Mouse (Mus musculus) E14TG2a.4 (cell line): ENCODE results near the gene Gm49395.

Experiments used
- H3K27me3 ChIP-seq: 2 replicates; pipeline ENCODE4 v1.6.1; 2014; ENCODE audit warnings: low read length, control low read depth; ENCODE audit not compliant: insufficient read depth
- H3K36me3 ChIP-seq: 2 replicates; pipeline ENCODE4 v1.6.1; 2014; ENCODE audit warnings: low read length, control low read depth; ENCODE audit not compliant: insufficient read depth
- H3K4me1 ChIP-seq: replicated peaks from 2 replicates; pipeline ENCODE4 v1.6.1; 2014; ENCODE audit warnings: low read depth, low read length, control low read depth
- H3K4me3 ChIP-seq: replicated peaks from 2 replicates; pipeline ENCODE4 v1.5.1; 2014; ENCODE audit warnings: mild to moderate bottlenecking, low read length
- H3K9me3 ChIP-seq: 2 replicates; pipeline ENCODE4 v1.6.1; 2014; ENCODE audit warnings: low read length, control low read depth
- CTCF ChIP-seq: conservative IDR thresholded peaks from 2 replicates; pipeline ENCODE4 v1.5.1; 2014; ENCODE audit warnings: low read length
- NANOG ChIP-seq: IDR thresholded peaks from 2 replicates; pipeline ENCODE4 v1.6.1; 2014; ENCODE audit warnings: borderline replicate concordance, low read length, mixed read lengths
- POU5F1 ChIP-seq: IDR thresholded peaks from 2 replicates; pipeline ENCODE4 v1.6.1; 2014; ENCODE audit warnings: low read length, borderline replicate concordance

Gm49395 gene

GRCm38 (mm10) chr13:115091511-115091910 is 10.2 kb downstream of the Gm49395 start:
- TF ChIP-seq POU5F1 (no peak), NANOG (no peak), CTCF (no peak)
- H3K9me3 ChIP-seq, result no peaks in the 10 kb centered on the region

DNA sequence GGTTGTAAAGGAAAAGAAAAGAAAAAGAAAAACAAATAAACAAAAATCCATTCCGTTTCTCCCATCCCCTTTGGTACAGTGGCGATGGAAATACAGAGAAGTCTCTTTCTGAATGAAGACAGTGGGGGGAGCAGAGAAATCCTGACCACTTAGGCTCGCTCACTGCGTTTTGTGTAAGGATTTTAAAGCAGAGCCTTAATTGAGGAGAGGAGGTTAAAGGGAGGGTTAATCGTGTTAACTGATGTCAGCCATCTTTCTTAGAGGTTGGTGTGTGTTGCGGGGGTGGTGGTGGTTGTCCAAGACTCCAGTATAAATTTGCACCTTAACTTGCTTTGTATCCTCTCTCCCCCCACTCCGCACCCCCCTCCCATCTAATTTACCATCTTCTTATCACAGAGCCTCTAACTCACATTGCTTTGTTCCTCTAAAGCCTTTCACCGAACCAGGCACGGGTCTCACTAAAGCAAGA is 10.7 kb downstream of the Gm49395 start:
- H3K4me1 ChIP-seq, result peaks cover 44% of the 10 kb centered on the region
- TF ChIP-seq NANOG (no peak), POU5F1 (no peak), CTCF (no peak)
- peak overlapping the region; percentile 81 for H3K4me3 ChIP-seq
- no peaks in the 10 kb centered on the region for H3K9me3 ChIP-seq
- peaks cover 7% of the 10 kb centered on the region; the same call in 1 of the 2 replicates for H3K27me3 ChIP-seq
- H3K36me3 ChIP-seq, result peaks cover 22% of the 10 kb centered on the region

More at GRCm38 (mm10) chr13:115091511-115091910, 10.2 kb downstream of the Gm49395 start:
- Histone ChIP-seq H3K27me3 (peaks cover 11% of the 10 kb centered on the region; the same call in 1 of the 2 replicates), H3K4me1 (peaks cover 49% of the 10 kb centered on the region), H3K36me3 (peaks cover 19% of the 10 kb centered on the region), H3K4me3 (no peak overlapping the region)

- peak within 1 kb of the TSS; percentile 81 for H3K4me3 ChIP-seq
- peaks cover 42% of the 10 kb centered on the region for H3K4me1 ChIP-seq
- peaks cover 26% of the 10 kb centered on the region for H3K36me3 ChIP-seq
- no peaks in the 10 kb centered on the region for H3K9me3 ChIP-seq
- TF ChIP-seq NANOG (no peak), POU5F1 (no peak), CTCF (no peak)
- peaks cover 3% of the 10 kb centered on the region; the same call in 1 of the 2 replicates for H3K27me3 ChIP-seq
Measured at GRCm38 (mm10) chr13:115090069-115090976, 11.4 kb downstream of the Gm49395 start, which contains the start of gene Pelo. Gene Pelo (minus strand): TSS chr13:115090186.

DNA sequence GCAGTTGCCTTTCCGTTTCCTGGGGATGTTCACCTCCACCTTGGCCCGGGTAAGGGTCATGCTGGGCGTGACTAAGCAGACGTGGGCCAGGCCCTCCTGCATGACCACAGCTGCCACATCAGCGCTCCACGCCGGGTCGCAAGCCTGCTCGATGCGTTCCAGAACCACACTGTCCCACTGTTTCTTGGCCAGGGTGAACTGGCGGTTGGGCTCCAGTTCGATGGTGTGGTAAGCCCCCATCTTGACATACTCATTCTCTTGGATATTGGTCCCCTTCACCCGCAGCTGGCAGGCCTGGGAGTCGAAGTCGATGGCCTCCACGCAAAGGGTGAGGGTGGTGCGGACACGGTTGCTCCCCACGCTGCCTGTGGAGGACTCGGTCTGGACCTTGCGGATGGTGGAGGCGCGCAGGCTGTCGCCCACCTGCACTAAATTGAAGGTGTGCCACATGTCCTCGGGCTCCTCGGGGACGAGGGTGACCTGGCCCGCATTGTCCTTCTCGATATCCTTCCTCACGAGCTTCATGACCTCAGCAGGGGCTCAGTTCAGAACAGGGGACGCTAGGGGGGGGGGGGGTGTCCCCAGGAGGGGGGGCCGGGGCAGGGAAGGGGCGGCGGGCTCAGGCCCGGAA is 12.2 kb downstream of the Gm49395 start:
- Histone ChIP-seq H3K27me3 (peaks cover under 1% of the 10 kb centered on the region; the same call in 1 of the 2 replicates), H3K4me3 (peak overlapping the region; percentile 81), H3K36me3 (peaks cover 26% of the 10 kb centered on the region), H3K4me1 (peaks cover 42% of the 10 kb centered on the region), H3K9me3 (no peaks in the 10 kb centered on the region)
- TF ChIP-seq CTCF (no peak), POU5F1 (no peak), NANOG (no peak)

DNA sequence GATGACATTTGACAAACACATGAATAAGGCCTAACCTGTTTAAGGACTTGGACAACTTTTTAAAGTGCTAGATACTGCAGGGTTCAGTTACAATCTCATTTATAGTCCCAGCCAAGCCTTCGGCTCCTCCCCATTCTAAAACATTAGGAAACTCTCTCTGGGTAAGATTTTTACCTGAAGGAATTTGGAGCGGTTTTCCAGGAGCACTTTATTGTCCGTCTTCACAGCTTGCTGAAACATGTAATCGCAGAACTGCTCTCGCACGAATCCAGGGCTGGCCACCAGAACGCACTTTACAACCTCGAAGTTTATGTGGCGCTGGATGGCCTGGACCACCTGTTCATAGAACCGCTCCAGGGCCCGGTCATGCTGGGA is 12.7 kb downstream of the Gm49395 start:
- H3K4me1 ChIP-seq, result peaks cover 42% of the 10 kb centered on the region
- H3K36me3 ChIP-seq, result peaks cover 26% of the 10 kb centered on the region
- no peaks in the 10 kb centered on the region for H3K9me3 ChIP-seq
- H3K27me3 ChIP-seq, result no peaks in the 10 kb centered on the region; the same call in 1 of the 2 replicates
- no peak for TF ChIP-seq NANOG
- TF ChIP-seq CTCF, result no peak
- no peak for TF ChIP-seq POU5F1
- peak overlapping the region; percentile 81 for H3K4me3 ChIP-seq

DNA sequence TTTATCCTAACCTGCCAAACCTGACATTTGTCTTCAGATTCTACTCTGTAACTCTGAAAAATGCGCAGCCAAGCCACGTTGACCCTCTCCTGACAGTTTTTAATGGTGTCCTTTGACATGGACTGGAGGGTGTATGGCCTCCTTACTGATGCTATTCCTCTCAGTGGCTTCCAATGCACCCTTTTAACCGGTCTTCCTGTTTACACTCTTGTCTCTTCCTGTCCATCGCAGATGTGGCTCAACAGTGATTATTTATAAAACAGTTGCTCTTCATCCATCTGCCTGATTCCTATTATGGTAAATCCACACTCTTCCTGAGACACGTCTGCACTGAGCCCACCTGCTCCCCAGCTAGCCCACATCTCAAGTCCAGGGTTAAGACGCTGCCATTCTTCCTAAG is 15.7 kb downstream of the Gm49395 start:
- H3K4me3 ChIP-seq, result no peak overlapping the region
- TF ChIP-seq CTCF, result no peak
- TF ChIP-seq NANOG, result no peak
- TF ChIP-seq POU5F1, result no peak
- H3K36me3 ChIP-seq, result peaks cover 26% of the 10 kb centered on the region
- H3K4me1 ChIP-seq, result peaks cover 28% of the 10 kb centered on the region
- peaks cover 9% of the 10 kb centered on the region for H3K9me3 ChIP-seq
- H3K27me3 ChIP-seq, result no peaks in the 10 kb centered on the region

DNA sequence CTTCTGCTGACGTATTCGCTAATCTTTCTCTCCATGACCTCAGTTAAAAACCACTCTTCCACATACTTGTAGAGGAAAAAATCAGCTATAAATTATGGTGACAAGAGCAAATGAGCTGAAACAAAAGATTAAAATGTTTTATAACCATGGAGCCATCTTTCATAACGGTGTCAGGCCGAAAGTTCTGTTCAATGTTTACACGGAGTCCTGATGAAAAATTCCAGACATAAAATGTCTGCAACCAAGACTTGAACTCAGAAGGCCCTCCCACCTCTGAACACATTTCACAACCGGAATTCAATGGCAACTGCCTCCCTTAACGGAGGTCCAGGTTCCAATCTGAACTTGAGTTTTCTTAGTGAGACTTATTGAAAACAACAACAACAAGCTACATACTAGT is 19.4 kb downstream of the Gm49395 start:
- H3K4me3 ChIP-seq, result no peak overlapping the region
- TF ChIP-seq POU5F1 (no peak), NANOG (no peak), CTCF (no peak)
- H3K27me3 ChIP-seq, result no peaks in the 10 kb centered on the region
- H3K4me1 ChIP-seq, result peaks cover 14% of the 10 kb centered on the region
- H3K9me3 ChIP-seq, result peaks cover 9% of the 10 kb centered on the region
- peaks cover 14% of the 10 kb centered on the region for H3K36me3 ChIP-seq

DNA sequence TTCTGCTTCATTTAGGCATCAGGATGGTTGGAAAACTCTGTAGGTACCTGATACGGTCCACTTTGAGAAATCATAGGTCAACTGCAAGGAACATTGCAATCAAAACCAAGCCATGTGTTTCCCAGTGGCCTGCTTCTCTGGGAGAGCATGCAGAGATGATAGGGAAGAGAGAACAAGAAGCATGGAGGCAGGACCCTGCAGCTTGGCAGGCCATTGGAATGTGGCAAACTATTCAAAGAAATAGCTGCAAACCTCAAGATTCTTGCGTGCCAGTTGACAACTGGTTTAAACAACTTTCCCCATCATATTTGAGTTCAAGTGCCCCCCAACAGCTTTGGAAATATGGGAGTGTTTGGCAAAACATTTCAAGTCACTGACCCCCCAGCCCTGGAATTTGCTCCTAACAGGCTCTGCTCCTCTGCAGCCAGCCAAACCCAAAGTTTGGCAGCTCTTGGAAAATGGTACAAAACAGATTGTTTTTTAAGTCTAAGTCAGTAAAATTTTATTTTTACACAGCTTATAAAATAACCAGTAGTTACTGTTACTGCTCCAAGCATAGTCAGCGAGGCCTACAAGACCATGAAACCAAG is 21.6 kb downstream of the Gm49395 start:
- no peaks in the 10 kb centered on the region for H3K36me3 ChIP-seq
- peaks cover 9% of the 10 kb centered on the region for H3K9me3 ChIP-seq
- H3K4me3 ChIP-seq, result no peak overlapping the region
- H3K27me3 ChIP-seq, result no peaks in the 10 kb centered on the region
- H3K4me1 ChIP-seq, result peaks cover 17% of the 10 kb centered on the region
- TF ChIP-seq POU5F1 (no peak), CTCF (no peak), NANOG (no peak)
